Comparison of ENCODE assay signal across 38 mouse cellular contexts in the genomic region with DNA sequence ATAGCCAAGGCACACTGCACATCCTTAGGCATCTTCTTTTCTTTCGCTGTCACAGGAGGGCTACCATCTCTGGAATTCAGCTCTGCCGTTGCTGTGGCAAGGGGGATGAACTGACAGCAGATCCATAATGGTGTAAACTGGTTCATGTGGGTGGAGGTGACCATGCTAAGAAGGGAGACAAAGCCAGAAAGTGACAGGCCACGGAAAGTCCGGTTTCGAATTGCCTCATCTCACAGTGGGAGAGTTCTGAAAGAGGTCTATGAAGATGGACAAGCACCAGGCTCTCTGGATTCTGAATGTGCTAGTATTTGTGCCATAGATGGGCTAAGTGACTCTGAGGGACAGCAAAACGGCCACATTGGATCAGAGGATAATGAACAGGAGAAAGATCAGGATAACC. TPM values are rescaled to one million over a fixed set of nuclear protein-coding genes. Genes with fewer than 3 reads are reported as not detected.
"Had no signal": no experiment of that assay in that cellular context is flagged by ENCODE, and none has a peak within 500 bp of the region (broad histone marks: within the 10 kb centered on the region; RNA-seq: fewer than 3 reads in every experiment).

Gene Grxcr1 (plus strand): TSS at position 92 of the 400 bp plus-strand sequence.

- H3K4me2 ChIP-seq: embryonic facial prominence, embryonic 12.5 days; embryonic facial prominence, embryonic 13.5 days; embryonic facial prominence, embryonic 15.5 days; forebrain, embryonic 12.5 days; forebrain, embryonic 13.5 days; forebrain, embryonic 15.5 days had no signal

- H3K27ac ChIP-seq: embryonic facial prominence, embryonic 10.5 days; embryonic facial prominence, embryonic 12.5 days; embryonic facial prominence, embryonic 13.5 days; embryonic facial prominence, embryonic 15.5 days; forebrain, embryonic 10.5 days; forebrain, embryonic 12.5 days; forebrain, embryonic 13.5 days; forebrain, embryonic 15.5 days; gastrocnemius, adult 2 months; heart, adult 2 months; heart, embryonic 10.5 days had no signal

- H3K36me3 ChIP-seq: embryonic facial prominence, embryonic 10.5 days; embryonic facial prominence, embryonic 12.5 days; embryonic facial prominence, embryonic 13.5 days; embryonic facial prominence, embryonic 15.5 days; forebrain, embryonic 10.5 days; forebrain, embryonic 12.5 days; forebrain, embryonic 15.5 days; heart, embryonic 10.5 days had no signal

- H3K27me3 ChIP-seq: embryonic facial prominence, embryonic 12.5 days; embryonic facial prominence, embryonic 13.5 days; embryonic facial prominence, embryonic 15.5 days; forebrain, embryonic 12.5 days; forebrain, embryonic 13.5 days; forebrain, embryonic 15.5 days had no signal

- H3K4me3 ChIP-seq: embryonic facial prominence, embryonic 10.5 days; embryonic facial prominence, embryonic 12.5 days; embryonic facial prominence, embryonic 13.5 days; embryonic facial prominence, embryonic 15.5 days; erythroblast, embryonic 14.5 days; forebrain, embryonic 10.5 days; forebrain, embryonic 12.5 days; forebrain, embryonic 13.5 days; forebrain, embryonic 15.5 days; gastrocnemius, adult 2 months; heart, adult 2 months; heart, embryonic 10.5 days had no signal

- DNase-seq: cerebellum, adult 9-11 months; cerebellum, postnatal 10 days; cerebellum, postnatal 14 days; cerebellum, postnatal 25 days; cerebellum, postnatal 36 days; embryo, embryonic 11 days; forebrain, postnatal 0 days; gastrocnemius, adult 2 months; gastrocnemius, postnatal 10 days; gastrocnemius, postnatal 14 days; gastrocnemius, postnatal 25 days; gastrocnemius, postnatal 36 days; heart, adult 11 months; heart, adult 18-20 months; heart, adult 2 months had no signal

- H3K9ac ChIP-seq: embryonic facial prominence, embryonic 12.5 days; embryonic facial prominence, embryonic 13.5 days; embryonic facial prominence, embryonic 15.5 days; forebrain, embryonic 12.5 days; forebrain, embryonic 13.5 days; forebrain, embryonic 15.5 days; forebrain, postnatal 0 days had no signal

- H3K4me1 ChIP-seq: embryonic facial prominence, embryonic 10.5 days; embryonic facial prominence, embryonic 12.5 days; embryonic facial prominence, embryonic 13.5 days; embryonic facial prominence, embryonic 15.5 days; forebrain, embryonic 10.5 days; forebrain, embryonic 13.5 days; forebrain, embryonic 15.5 days; heart, embryonic 10.5 days had no signal

- H3K9me3 ChIP-seq: embryonic facial prominence, embryonic 10.5 days; embryonic facial prominence, embryonic 12.5 days; embryonic facial prominence, embryonic 13.5 days; embryonic facial prominence, embryonic 15.5 days; forebrain, embryonic 10.5 days; forebrain, embryonic 12.5 days; forebrain, embryonic 13.5 days; forebrain, embryonic 15.5 days; heart, embryonic 10.5 days had no signal

RNA-seq across cellular contexts. Expression of gene Grxcr1, which starts in this region (rescaled TPM):
- total RNA-seq: common myeloid progenitor, adult 5-6 weeks; forebrain, postnatal 0 days; gastrocnemius, adult 18-20 months; gastrocnemius, adult 2 months; gastrocnemius, adult 8-10 months; gastrocnemius, postnatal 10 days; gastrocnemius, postnatal 14 days; gastrocnemius, postnatal 25 days; gastrocnemius, postnatal 36 days; gastrocnemius, postnatal 4 days; granulocyte monocyte progenitor cell, adult 5-6 weeks; heart, adult 18-20 months; heart, adult 2 months; heart, adult 8-10 months had no signal
- polyA plus RNA-seq: cortical plate, adult 2 months; embryonic facial prominence, embryonic 11.5 days; embryonic facial prominence, embryonic 13.5 days; embryonic facial prominence, embryonic 15.5 days; erythroblast, embryonic 14.5 days; forebrain, embryonic 10.5 days; forebrain, embryonic 11.5 days; forebrain, embryonic 12.5 days; forebrain, embryonic 13.5 days; forebrain, embryonic 14.5 days; forebrain, embryonic 15.5 days; forebrain, embryonic 16.5 days; forebrain, postnatal 0 days; frontal cortex, adult 2 months; gonadal fat pad, adult 2 months; heart, adult 2 months; heart, embryonic 10.5 days had no signal
